Mouse (Mus musculus) myocyte (in vitro differentiated cells): ENCODE data around the gene Zc3h12c. TPM values are rescaled to one million over a fixed set of nuclear protein-coding genes. Genes with fewer than 3 reads are reported as not detected.
A peak's percentile ranks its signal among the peaks of the same experiment; 100 is the strongest.

Experiments
- H3K27me3 ChIP-seq: one replicate; pipeline ENCODE4 v1.6.1; 2011; ENCODE audit not compliant: control insufficient read depth, insufficient read depth, insufficient read length
- H3K36me3 ChIP-seq: one replicate; pipeline ENCODE4 v1.6.1; 2011; ENCODE audit not compliant: control insufficient read depth, insufficient read depth
- H3K4me2 ChIP-seq: one replicate; pipeline ENCODE4 v1.6.1; 2011; ENCODE audit warnings: low read depth, control low read depth
- H3K4me3 ChIP-seq: one replicate; pipeline ENCODE4 v1.5.1; 2011; ENCODE audit warnings: mild to moderate bottlenecking, control low read depth, moderate library complexity
- H3K79me2 ChIP-seq: one replicate; pipeline ENCODE4 v1.6.1; 2011; ENCODE audit not compliant: control insufficient read depth, insufficient read depth
- H3ac ChIP-seq: one replicate; pipeline ENCODE4 v1.6.1; 2011; ENCODE audit not compliant: control insufficient read depth, insufficient read length
- CEBPB ChIP-seq: IDR thresholded peaks from 2 replicates; pipeline ENCODE4 v1.6.1; 2011; ENCODE audit warnings: mild to moderate bottlenecking, moderate library complexity; ENCODE audit not compliant: poor library complexity, insufficient read depth, severe bottlenecking
- E2F4 ChIP-seq: IDR thresholded peaks from one replicate; pipeline ENCODE4 v1.6.1; 2011; ENCODE audit warnings: mild to moderate bottlenecking, control low read depth, moderate library complexity; ENCODE audit not compliant: insufficient read depth
- MAX ChIP-seq: IDR thresholded peaks from one replicate; pipeline ENCODE4 v1.6.1; 2011; ENCODE audit warnings: low read depth, mild to moderate bottlenecking, control low read depth
- MYOD1 ChIP-seq, 3 experiments: IDR thresholded peaks; one replicate each; pipeline ENCODE4 v1.6.1; 2011; ENCODE audit warnings: control low read depth in 2 of 3, low read depth in 2 of 3, mild to moderate bottlenecking in 2 of 3, moderate library complexity in 1 of 3; ENCODE audit not compliant: insufficient read length in 2 of 3, control insufficient read depth in 1 of 3
- MYOG ChIP-seq, 3 experiments: IDR thresholded peaks; one replicate each; pipeline ENCODE4 v1.6.1; 2011; ENCODE audit warnings: control low read depth in 2 of 3, low read depth in 2 of 3, mild to moderate bottlenecking in 2 of 3; ENCODE audit not compliant: insufficient read length in 2 of 3, control insufficient read depth in 1 of 3, insufficient read depth in 1 of 3
- POLR2A ChIP-seq: IDR thresholded peaks from one replicate; pipeline ENCODE4 v1.6.1; 2011; ENCODE audit warnings: low read depth, mild to moderate bottlenecking, control low read depth, moderate library complexity; ENCODE audit not compliant: insufficient read length
- POLR2AphosphoS2 ChIP-seq: IDR thresholded peaks from one replicate; pipeline ENCODE4 v1.6.1; 2011; ENCODE audit warnings: low read depth, control low read depth; ENCODE audit not compliant: insufficient read length
- REST ChIP-seq: IDR thresholded peaks from one replicate; pipeline ENCODE4 v1.6.1; 2011; ENCODE audit warnings: mild to moderate bottlenecking, control low read depth, moderate library complexity; ENCODE audit not compliant: insufficient read depth, insufficient read length
- SRF ChIP-seq: IDR thresholded peaks from one replicate; pipeline ENCODE4 v1.6.1; 2011; ENCODE audit warnings: low read depth; ENCODE audit not compliant: control insufficient read depth, insufficient read length
- TCF12 ChIP-seq: IDR thresholded peaks from one replicate; pipeline ENCODE4 v1.6.1; 2011; ENCODE audit warnings: mild to moderate bottlenecking, control low read depth; ENCODE audit not compliant: poor library complexity, insufficient read depth, severe bottlenecking
- TCF3 ChIP-seq: IDR thresholded peaks from one replicate; pipeline ENCODE4 v1.6.1; 2011; ENCODE audit warnings: low read depth, control low read depth; ENCODE audit not compliant: insufficient read length
- USF1 ChIP-seq: IDR thresholded peaks from one replicate; pipeline ENCODE4 v1.6.1; 2011; ENCODE audit warnings: low read depth, mild to moderate bottlenecking, control low read depth, moderate library complexity
- polyA plus RNA-seq: library from polyadenylated mRNA; unstranded; fragments of >200 nt; fragmentation: generic; extraction: Trizol; gene quantifications from one replicate; pipeline ENCODE4 v1.2.1, GENCODE M21; 2012; ENCODE audit warnings: missing spikeins

Gene Zc3h12c
- polyA plus RNA-seq, 1 experiment = 1.2 TPM

- TF ChIP-seq E2F4 (no peak), TCF3 (no peak), SRF (no peak), REST (no peak), MYOD1 (IDR thresholded peaks at IDR 0.05; ENCODE audit: control insufficient read depth in 1 of 3, insufficient read length in 2 of 3, low read depth in 2 of 3) (no peak), POLR2A (no peak), MYOG (IDR thresholded peaks at IDR 0.05; ENCODE audit: control insufficient read depth in 1 of 3, insufficient read depth in 1 of 3, insufficient read length in 2 of 3, low read depth in 2 of 3) (no peak), POLR2AphosphoS2 (no peak), MAX (no peak), CEBPB (no peak), TCF12 (no peak), USF1 (no peak)
- H3K4me2 ChIP-seq = no peak overlapping the region
- no peaks in the 10 kb centered on the region for H3K36me3 ChIP-seq
These were observed 6.3 kb upstream of the Zc3h12c start for GRCm38 (mm10) chr9:52174671-52175111.

GRCm38 (mm10) chr9:52173937-52174336, 5.6 kb upstream of the Zc3h12c start:
- no peaks in the 10 kb centered on the region for H3K27me3 ChIP-seq
- no peak for TF ChIP-seq POLR2A
- TF ChIP-seq MYOG (IDR thresholded peaks at IDR 0.05; ENCODE audit: control insufficient read depth in 1 of 3, insufficient read depth in 1 of 3, insufficient read length in 2 of 3, low read depth in 2 of 3) = no peak
- no peak for TF ChIP-seq MYOD1 (IDR thresholded peaks at IDR 0.05; ENCODE audit: control insufficient read depth in 1 of 3, insufficient read length in 2 of 3, low read depth in 2 of 3)
- no peak for TF ChIP-seq SRF
- TF ChIP-seq E2F4 = no peak
- no peak overlapping the region for H3K4me2 ChIP-seq
- H3K4me3 ChIP-seq = no peak overlapping the region
- no peak overlapping the region for H3ac ChIP-seq
- no peaks in the 10 kb centered on the region for H3K36me3 ChIP-seq
- no peaks in the 10 kb centered on the region for H3K79me2 ChIP-seq

More at GRCm38 (mm10) chr9:52174671-52175111, 6.3 kb upstream of the Zc3h12c start:
- Histone ChIP-seq H3K4me3 (no peak overlapping the region), H3ac (no peak overlapping the region), H3K27me3 (no peaks in the 10 kb centered on the region), H3K79me2 (no peaks in the 10 kb centered on the region)

- no peak overlapping the region for H3ac ChIP-seq
- no peak for TF ChIP-seq CEBPB
- no peak for TF ChIP-seq TCF12
- TF ChIP-seq MYOG (IDR thresholded peaks at IDR 0.05; ENCODE audit: control insufficient read depth in 1 of 3, insufficient read depth in 1 of 3, insufficient read length in 2 of 3, low read depth in 2 of 3) = no peak
- no peak for TF ChIP-seq POLR2AphosphoS2
- TF ChIP-seq POLR2A = no peak
- no peak for TF ChIP-seq REST
- TF ChIP-seq MYOD1 (IDR thresholded peaks at IDR 0.05; ENCODE audit: control insufficient read depth in 1 of 3, insufficient read length in 2 of 3, low read depth in 2 of 3) = peak in 1 of 3 experiments; percentile 9
- H3K36me3 ChIP-seq = no peaks in the 10 kb centered on the region
- H3K4me3 ChIP-seq = no peak overlapping the region
- peaks cover 2% of the 10 kb centered on the region for H3K79me2 ChIP-seq
- H3K27me3 ChIP-seq = no peaks in the 10 kb centered on the region
- peak overlapping the region; percentile 59 for H3K4me2 ChIP-seq
These were observed 4.2 kb upstream of the Zc3h12c start for GRCm38 (mm10) chr9:52172550-52172949.

- no peaks in the 10 kb centered on the region for H3K27me3 ChIP-seq
- no peak overlapping the region for H3K4me3 ChIP-seq
- H3ac ChIP-seq = no peak overlapping the region
- H3K79me2 ChIP-seq = peaks cover 21% of the 10 kb centered on the region
- TF ChIP-seq SRF (no peak), TCF3 (no peak), MYOG (IDR thresholded peaks at IDR 0.05; ENCODE audit: control insufficient read depth in 1 of 3, insufficient read depth in 1 of 3, insufficient read length in 2 of 3, low read depth in 2 of 3) (no peak), POLR2AphosphoS2 (no peak), E2F4 (no peak), CEBPB (no peak), MYOD1 (IDR thresholded peaks at IDR 0.05; ENCODE audit: control insufficient read depth in 1 of 3, insufficient read length in 2 of 3, low read depth in 2 of 3) (no peak), TCF12 (no peak), POLR2A (no peak), MAX (no peak), REST (no peak), USF1 (no peak)
- no peak overlapping the region for H3K4me2 ChIP-seq
- no peaks in the 10 kb centered on the region for H3K36me3 ChIP-seq
These were observed 2.3 kb upstream of the Zc3h12c start for GRCm38 (mm10) chr9:52170671-52171070.

GRCm38 (mm10) chr9:52170131-52170530, 1.8 kb upstream of the Zc3h12c start:
- H3K4me2 ChIP-seq = no peak overlapping the region
- H3K79me2 ChIP-seq = peaks cover 27% of the 10 kb centered on the region
- no peaks in the 10 kb centered on the region for H3K27me3 ChIP-seq
- H3ac ChIP-seq = no peak overlapping the region
- no peaks in the 10 kb centered on the region for H3K36me3 ChIP-seq
- TF ChIP-seq MAX = no peak
- TF ChIP-seq POLR2A = no peak
- TF ChIP-seq REST = no peak
- H3K4me3 ChIP-seq = no peak overlapping the region
